Mouse (Mus musculus) T-helper 17 cell (primary cell): Measurements from ENCODE around the gene Kif1a.

Source experiments
- in situ Hi-C, 2 experiments: fragments of 300-600 bp; cut with MboI, MseI; formaldehyde crosslinking; loops; 1 replicate in 1 of 2; 2 replicates in 1 of 2; pipeline ENCODE4 v1.15.1; 2025; ENCODE audit warnings: high pct_unique_total_duplicates in 2 of 2

Gene Kif1a

DNA sequence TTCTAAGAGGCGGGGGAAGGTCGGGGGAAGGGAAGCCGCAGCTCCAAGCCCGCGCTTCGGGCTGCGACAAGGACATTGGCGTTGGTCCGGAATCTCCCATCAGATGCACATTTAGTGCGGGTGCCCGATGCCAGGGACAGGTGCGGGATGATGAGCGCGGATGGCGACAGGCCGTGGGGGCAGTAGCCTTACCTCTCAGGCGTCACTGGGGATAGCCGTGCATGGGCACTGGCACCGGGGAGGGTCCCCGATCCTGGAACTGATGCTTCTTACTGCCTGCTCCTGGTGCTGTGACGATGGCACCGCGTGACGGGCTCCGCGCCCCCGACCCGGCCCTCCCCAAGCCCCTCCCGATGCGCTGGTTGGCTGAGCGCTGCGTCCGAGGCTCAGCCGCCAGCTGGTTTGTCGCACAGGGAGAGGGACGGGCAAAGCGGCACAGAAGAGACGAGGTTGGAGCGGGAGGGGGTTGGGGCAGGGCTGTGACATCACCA, at the start of gene Kif1a:
Kif1a (minus strand) TSS at position 381 of the 491 bp plus-strand sequence.
- in situ Hi-C loops = no loop called here

DNA sequence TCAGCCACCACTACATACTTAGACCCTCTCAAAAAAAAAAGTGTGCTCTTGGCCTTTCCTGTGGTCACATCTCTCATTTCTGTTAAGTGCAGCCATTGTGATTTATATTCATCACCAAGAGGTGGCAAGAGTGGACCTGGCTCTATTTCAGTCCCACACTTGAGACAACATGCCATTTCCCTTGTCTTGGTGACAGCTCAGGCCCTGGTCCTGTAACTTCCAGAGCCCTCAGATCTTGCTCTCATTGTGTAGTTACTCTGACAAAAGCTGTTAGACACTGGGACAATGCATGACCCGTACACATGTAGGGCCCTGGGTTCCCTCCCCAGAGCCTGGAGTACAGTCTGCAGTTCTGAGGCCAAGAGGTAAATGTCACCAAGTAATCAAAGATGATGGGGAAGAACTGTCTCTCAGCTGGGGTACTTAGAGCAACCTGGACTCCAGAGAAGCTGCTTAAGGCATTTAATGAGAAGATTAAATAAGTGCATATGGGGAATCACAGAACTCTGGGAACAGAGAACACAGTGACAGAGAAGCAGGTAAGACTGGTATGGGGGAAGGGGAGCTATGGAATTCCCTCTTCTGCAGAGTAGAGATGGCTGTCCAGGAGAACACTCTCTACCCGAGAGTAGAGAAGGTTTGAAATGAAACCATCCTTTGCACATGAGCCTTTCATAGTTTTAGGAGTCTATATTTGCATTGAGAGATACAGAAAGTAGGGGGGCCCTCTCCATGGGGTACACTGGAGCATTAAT, 49.3 kb upstream of the Kif1a start:
- in situ Hi-C loops = no loop called here

- in situ Hi-C loops = no loop called here
Measured at GRCm38 (mm10) chr1:93144176-93144575, 42.4 kb upstream of the Kif1a start.

DNA sequence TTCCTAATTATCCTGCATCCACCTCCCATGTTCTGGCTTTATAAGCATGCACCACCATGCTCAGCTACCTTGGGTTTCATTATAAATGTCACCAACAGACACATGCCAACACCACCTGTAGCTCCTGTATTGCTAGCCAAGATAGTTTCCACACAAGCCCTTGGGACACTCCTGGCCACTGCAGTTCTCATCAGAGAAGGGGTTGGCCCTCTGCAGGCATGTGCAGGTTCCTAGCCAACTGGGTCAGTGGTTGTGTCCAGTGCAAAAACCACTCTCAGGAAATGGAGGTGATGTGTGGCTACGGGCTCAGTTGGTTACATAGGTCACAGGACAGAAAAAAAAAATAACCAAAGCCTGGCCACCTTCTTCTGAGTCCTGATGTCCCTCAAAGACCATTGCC, 41.1 kb upstream of the Kif1a start:
- in situ Hi-C loops = no loop called here

DNA sequence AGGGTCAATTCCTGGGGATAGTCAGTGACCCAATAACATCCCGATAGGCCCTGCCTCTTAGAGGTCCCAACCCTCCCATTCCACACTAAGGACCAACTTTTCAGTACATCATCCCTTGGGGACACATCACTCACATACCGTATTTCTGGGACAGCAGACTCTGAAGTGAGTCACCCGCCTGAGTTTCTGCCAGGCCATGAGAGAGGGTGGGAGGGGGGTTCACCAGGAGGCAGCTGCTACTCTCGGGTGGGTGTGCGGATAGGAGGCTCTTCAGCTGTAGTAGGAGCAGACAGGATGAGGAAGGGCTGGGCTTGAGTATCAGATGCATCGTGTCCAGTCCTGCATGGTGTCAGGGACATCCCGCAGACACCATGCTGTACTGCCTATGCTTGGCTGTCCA, 38.0 kb upstream of the Kif1a start:
- in situ Hi-C loops = no loop called here

DNA sequence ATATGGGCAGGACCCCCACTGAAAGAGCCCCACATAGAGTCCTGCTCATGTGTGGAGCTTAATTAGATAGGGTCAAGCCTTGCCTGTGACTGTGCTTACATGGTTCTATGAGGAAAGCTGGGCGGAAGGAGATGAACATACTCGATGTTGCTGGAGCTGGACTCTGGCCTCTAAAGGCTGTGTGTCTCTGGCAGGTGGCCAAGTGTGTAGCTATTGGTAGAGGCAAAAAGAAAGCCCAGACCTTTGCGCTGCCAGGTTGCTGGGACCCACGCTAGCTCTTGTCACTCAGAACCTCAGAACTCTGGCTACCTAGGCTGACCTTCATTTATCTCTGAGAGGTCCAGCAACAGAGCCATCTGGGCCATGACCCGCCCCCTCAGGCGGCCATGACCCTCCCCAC, 36.8 kb upstream of the Kif1a start:
- in situ Hi-C loops = no loop called here

- in situ Hi-C loops = no loop called here
Measured at GRCm38 (mm10) chr1:93135036-93135526, 33.3 kb upstream of the Kif1a start, which contains the start of gene Agxt. TSS of gene Agxt (plus strand) at chr1:93135240.

DNA sequence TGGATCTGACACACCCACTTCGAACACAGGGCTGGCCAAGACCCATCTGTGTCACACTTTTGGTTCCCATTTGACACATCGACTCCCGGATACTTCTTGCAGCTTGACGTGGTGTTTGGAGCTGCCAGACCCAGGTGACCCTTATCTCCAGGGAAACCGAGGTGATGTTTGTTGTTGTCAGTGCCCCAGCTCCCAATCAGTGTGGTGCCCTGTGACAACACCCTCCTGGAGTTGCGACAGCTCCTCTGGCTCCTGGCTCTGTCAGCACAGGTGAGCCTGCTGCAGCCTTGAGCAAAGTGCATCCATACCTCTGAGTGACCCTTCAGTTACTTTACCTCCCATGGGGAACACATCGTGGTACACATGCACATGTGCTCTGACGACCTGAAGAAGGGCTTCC, 30.9 kb upstream of the Kif1a start:
- in situ Hi-C loops = no loop called here

DNA sequence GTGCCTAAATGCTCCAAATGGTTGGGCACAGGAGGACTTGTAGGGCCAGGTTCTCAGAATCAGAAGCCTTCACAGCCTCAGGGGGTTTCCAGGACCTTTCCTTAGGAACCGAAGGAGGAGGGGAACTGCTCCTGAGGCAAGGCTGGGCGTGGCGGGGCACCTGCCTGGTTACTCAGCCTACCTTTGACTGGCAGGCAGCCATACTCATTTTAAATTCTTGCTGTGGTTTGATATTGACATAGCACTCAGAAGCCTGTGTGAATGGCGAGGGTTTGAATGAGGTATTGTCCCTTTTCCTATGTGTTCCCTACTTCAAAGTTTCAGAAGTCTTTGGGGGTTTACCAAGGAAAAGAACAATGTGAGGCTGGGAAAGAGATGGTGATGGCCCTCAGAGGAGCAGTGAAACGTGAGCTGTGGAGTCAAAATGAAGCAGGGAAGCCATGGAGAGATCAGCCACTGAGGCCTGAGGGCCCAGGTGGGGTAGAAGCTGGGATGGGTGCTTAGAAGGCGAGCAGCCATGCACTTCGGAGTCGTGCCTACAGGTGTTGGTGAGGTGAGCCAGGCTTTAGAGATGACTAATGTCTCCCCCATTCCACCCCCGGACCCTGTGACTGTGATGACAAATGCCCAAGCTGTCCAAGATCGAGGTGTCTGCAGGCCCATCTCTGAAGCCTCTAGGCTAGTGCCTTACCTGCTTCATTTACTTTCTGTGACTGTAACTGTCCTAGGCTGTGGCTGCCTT, 28.7 kb upstream of the Kif1a start:
- in situ Hi-C loops = no loop called here

GRCm38 (mm10) chr1:93128710-93129349, 27.1 kb upstream of the Kif1a start:
- in situ Hi-C loops = no loop called here

GRCm38 (mm10) chr1:93128209-93128608, 26.5 kb upstream of the Kif1a start:
- in situ Hi-C loops = no loop called here

GRCm38 (mm10) chr1:93125256-93125655, 23.5 kb upstream of the Kif1a start:
- in situ Hi-C loops = no loop called here

GRCm38 (mm10) chr1:93124066-93124465, 22.3 kb upstream of the Kif1a start:
- in situ Hi-C loops = no loop called here

DNA sequence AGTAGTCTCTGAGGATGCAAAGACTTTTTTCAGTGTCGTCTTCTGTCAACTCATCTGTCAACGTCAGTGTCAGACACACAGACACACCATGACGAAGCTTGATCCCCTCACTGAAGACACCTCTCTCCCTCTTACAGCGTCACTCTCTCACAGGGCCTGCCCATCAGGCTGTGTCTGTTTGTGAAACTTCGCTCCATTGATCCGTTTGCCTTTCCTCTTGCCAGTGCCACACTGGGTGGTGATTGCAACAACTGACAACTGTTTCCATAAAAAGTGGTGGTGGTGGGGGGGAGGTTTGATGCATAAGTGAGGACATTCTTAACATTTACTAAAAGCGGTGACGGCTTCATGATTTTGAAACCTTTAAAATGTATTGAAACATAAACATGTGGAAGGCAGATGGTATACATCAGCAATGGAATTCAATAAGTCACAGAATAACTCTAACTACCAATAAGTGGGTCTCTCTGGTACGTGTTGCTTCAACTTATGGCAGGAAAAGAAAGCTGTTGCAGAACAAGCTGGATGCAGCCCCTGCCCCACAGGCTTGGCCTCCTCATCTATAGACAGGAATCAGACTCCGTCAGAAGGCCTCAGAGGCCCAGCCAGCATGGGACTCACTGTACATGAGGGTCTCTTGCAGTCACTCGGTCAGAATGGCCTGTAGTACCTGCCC, 21.6 kb upstream of the Kif1a start:
- in situ Hi-C loops = no loop called here

- in situ Hi-C loops = no loop called here
Measured at GRCm38 (mm10) chr1:93118816-93119215, 17.1 kb upstream of the Kif1a start.

GRCm38 (mm10) chr1:93115471-93115870, 13.7 kb upstream of the Kif1a start:
- in situ Hi-C loops = no loop called here

GRCm38 (mm10) chr1:93114713-93115463, 13.1 kb upstream of the Kif1a start:
- in situ Hi-C loops = no loop called here

DNA sequence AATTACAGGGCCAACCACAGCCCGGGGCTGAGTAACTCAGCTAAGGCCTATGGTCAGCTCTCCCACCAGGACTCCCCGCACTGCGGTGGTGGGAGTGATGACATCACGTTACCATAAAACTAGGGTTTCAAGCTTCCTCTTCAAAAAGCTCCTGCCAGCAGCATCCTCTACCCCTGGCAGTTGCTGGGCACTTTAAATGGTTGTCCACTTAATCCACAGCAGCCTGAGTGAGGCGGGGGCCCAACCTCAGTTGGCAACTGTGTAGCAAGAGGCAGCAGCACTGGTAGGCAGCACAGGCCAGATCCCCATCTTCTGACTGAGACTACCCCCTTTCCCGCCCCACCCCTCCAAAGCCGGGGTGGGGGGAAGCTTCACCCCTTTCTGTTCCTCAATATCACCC, 949 bp upstream of the Kif1a start:
- in situ Hi-C loops = no loop called here

DNA sequence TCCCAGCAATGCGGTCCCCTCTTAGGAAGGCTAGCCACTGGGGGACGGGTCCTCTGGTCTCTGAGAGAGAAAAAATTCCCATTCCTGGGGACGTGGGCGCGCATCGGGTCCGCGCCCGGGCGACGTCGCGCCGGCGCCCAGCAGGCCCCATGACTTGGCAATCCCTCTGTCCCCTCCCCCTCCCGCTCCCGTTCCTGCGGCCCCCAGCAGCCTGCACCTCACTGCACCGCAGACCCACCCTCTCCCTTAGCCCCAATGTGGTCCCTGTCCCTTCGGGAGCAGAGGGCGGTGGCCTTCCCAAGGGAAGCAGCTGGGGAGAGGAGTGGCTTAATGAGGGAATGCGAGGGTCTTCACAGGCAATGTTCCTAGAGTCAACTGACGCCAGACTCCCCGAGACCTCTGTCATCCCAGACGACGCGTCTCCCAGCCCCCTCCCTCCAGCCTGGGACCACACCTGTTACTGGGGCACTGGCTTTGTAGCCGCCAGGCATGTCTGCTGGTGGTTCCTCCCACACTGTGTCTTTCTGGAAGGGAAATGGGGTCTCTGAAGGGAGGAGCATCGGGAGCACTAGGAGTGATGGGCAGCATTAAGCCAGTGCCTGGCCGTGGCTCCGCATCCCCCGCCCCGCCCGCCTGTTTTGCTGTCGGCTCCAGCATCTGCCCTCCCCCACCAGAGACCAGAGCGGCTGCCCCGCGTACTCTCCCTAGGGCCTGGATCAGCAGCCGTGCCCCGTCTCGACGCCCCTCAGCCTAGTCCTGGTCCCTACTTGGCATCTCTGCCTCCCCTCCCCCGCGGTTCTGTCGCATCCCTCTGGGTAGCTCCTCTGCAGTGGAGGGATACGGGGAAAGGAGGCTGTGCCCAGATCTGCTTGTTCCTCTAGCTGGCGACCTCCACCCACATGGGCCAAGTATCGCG, 917 bp downstream of the Kif1a start:
- in situ Hi-C loops = no loop called here

DNA sequence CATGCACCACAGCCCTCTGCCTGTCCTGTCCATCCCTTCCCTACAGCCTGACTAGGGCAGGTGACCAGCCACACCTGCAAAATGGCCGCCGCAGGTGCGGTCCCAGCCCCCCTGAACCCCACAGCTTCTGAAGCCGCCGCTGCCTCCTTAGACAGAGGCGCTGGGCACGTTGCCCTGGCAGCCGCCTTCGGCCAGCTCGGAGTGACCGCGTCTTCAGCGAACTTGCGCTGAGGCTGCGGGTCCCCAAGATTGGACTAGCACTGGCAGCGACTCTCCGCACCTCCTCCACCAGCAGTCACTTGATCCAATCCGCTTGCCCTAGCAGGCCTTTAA, 1.5 kb downstream of the Kif1a start:
- in situ Hi-C loops = no loop called here
